Mouse (Mus musculus): Measurements from ENCODE around the gene Hoxa6. TPM values are rescaled to one million over a fixed set of nuclear protein-coding genes. Genes with fewer than 3 reads are reported as not detected.

Hoxa6 gene
- polyA plus RNA-seq, 1 experiment from 2014 or later, result 3.1 TPM

DNA sequence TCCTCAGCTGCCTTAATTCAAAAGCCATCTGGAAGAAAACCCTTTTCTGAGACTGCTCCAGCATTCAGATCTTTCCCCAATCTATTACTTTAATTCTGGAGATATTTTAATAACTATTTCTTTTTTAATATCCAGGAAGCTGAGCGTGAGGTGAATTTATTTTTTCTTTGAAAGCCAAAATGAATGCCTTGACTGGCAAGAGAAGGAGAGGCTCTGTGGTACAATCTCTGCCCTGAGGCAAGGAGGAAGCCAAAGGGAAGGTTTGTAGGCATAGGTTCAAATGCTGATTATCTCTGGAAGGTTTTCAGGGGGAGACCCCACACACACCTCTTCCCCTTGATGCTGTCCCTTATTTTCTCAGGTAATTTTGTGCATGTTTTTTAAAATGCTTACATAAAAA is 41.3 kb downstream of the Hoxa6 start:
- H3K27ac ChIP-seq, result no peak overlapping the region
- peaks cover 14% of the 10 kb centered on the region; the same call in 1 of the 2 replicates for H3K36me3 ChIP-seq
- peaks cover 73% of the 10 kb centered on the region for H3K4me1 ChIP-seq (replicated peaks)
- ATAC-seq (ENCODE audit: insufficient number of reproducible peaks, insufficient read depth, low FRiP score, low TSS enrichment, low read depth), result no peak
- peaks cover 88% of the 10 kb centered on the region for H3K27me3 ChIP-seq
- WGBS, result 31% methylated on average over 1 of the region's 1 CpGs
- H3K4me3 ChIP-seq (replicated peaks), result no peak overlapping the region
- H3K9ac ChIP-seq (replicated peaks), result no peak overlapping the region
- no peak overlapping the region for H3K4me2 ChIP-seq
- no peaks in the 10 kb centered on the region for H3K9me3 ChIP-seq

DNA sequence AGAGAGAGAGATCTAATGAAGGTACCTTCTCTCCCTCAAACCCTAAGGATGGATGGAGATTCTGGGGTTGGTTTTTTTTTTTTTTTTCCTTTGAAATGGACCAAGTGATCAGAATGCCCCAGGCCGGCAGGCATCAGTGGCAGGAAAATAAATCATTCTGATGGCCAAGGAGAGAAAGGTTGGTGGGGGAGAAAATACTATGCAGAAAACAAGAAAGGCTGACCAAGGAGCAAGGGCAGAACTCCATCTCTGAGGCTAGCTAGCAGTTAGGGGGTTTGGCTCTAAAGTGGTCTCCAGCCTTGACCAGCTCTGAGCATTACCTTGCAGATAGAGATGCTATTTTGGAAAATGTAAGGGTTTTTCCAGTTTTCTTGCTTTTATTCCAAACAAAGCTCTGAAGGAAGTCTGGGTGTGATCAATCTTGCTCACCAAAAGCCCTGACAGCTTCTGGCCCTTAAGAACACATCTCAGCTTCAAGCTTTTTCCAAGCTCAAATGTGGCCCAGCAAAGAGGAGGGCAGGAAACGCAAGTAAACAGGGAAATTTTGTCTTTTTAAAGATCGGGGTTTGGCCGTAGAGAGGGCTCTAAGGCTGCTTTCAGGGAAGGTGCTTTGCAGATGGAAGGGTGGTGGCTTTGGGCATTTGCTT is 42.0 kb downstream of the Hoxa6 start:
- 12% methylated on average over 4 of the region's 4 CpGs for WGBS
- Histone ChIP-seq H3K9me3 (no peaks in the 10 kb centered on the region), H3K36me3 (peaks cover 14% of the 10 kb centered on the region; the same call in 1 of the 2 replicates), H3K4me2 (0 out of 2 replicates have a peak overlapping the region, but pooled peaks have one; percentile 64), H3K4me1 (replicated peaks) (peaks cover 72% of the 10 kb centered on the region), H3K27me3 (peaks cover 86% of the 10 kb centered on the region), H3K4me3 (replicated peaks) (no peak overlapping the region), H3K9ac (replicated peaks) (no peak overlapping the region), H3K27ac (no peak overlapping the region)
- ATAC-seq (ENCODE audit: insufficient number of reproducible peaks, insufficient read depth, low FRiP score, low TSS enrichment, low read depth), result no peak

DNA sequence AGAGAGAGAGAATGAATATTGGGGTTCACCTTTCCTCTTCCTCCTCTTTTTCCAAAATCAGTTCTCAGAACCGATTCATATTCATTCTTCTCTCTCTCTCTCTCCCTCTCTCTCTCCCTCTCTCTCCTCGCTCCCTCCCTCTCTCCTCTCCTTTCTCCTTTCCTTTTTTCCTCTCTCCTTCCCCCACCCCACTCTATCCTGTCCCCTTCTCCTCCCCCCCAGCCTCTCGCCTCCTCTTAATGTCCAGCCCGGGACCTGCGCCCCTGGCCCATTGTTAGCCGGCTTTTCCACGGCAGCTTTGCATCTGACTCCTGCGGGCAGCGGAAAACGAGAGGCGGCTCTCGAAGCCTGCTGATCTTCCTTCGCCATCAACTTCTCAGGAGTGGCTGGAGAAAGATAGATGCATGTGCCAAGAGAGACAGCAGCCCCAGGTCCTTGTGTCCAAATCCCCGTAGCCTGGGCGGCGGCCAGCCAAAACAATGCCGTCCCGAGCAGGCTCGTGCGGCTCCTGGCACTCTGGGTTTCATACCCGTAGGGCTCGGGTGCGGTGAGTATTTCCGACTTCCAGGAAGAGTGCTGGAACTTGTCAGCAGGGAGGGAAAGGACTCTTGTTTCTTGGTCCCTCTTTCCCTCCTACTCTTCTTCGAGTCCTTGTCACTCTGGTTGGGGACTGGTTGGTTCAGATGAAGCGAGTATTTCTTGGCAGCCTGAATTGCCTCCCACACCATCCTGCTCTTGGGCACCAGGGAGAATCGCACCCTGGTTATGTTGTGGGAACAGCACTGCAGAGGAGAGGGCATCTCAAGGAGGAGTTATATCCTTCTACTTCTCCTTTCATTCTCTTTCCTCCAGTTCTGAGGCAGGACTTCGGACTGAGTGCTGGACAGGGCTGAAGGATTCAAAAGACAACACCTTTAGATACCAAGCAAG is 42.8 kb downstream of the Hoxa6 start:
- no peak overlapping the region for H3K27ac ChIP-seq
- H3K4me3 ChIP-seq (replicated peaks), result peak overlapping the region; percentile 37
- peak overlapping the region; percentile 64 for H3K4me2 ChIP-seq
- no peaks in the 10 kb centered on the region for H3K9me3 ChIP-seq
- H3K36me3 ChIP-seq, result peaks cover 14% of the 10 kb centered on the region; the same call in 1 of the 2 replicates
- H3K4me1 ChIP-seq (replicated peaks), result peaks cover 71% of the 10 kb centered on the region
- H3K27me3 ChIP-seq, result peaks cover 78% of the 10 kb centered on the region
- H3K9ac ChIP-seq (replicated peaks), result 0 out of 2 replicates have a peak overlapping the region, but pooled peaks have one; percentile 35
- no peak for ATAC-seq (ENCODE audit: insufficient number of reproducible peaks, insufficient read depth, low FRiP score, low TSS enrichment, low read depth)
- WGBS, result 3% methylated on average over 28 of the region's 28 CpGs

DNA sequence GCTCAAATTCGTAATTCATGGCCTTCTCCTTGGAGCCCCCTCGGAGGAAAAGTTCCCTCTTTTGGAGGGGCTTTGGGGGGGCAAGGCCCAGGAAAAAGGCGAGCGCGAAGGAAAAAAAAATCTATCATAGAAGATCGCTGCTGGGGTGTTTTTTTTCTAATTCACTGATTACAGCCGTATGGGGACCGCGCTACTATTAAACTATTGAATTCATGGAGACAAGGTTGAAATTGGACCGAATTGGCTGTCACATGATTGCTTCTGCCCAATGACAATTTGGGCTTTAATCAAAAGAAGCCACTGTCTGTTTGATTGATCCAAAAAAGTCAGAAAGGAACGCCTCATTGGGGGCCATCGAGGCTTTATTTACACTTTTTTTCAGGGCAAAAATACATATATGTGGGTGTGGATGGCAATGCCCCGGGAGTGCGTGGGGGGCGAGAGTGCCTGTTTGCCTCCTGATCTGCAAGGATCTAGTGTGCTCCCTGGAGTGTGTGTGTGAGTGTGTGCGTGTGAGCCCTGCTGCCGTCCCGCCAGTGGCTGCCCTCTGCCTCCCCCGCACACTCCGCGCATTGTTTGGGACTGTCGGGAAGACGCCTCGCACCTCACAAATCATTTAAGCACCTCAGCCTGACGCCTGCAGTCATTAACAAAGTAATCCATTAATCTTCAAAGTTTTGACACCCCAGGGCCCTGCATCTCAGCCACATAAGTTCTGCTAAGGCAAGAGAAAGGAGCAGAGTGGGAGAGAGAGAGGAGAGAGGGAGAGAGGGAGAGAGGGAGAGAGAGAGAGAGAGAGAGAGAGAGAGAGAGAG is 43.7 kb downstream of the Hoxa6 start, which contains the start of gene Hoxa2:
Gene Hoxa2, minus strand, starts transcription at position 206 of the 815 bp plus-strand sequence.
- no peak for ATAC-seq (ENCODE audit: insufficient number of reproducible peaks, insufficient read depth, low FRiP score, low TSS enrichment, low read depth)
- peak within 1 kb of the TSS; percentile 37 for H3K4me3 ChIP-seq (replicated peaks)
- peaks cover 6% of the 10 kb centered on the region; the same call in 1 of the 2 replicates for H3K36me3 ChIP-seq
- H3K9me3 ChIP-seq, result no peaks in the 10 kb centered on the region
- H3K4me1 ChIP-seq (replicated peaks), result peaks cover 71% of the 10 kb centered on the region
- peak within 1 kb of the TSS; percentile 64 for H3K4me2 ChIP-seq
- H3K27ac ChIP-seq, result peak within 1 kb of the TSS; percentile 51; the same call in 1 of the 2 replicates
- under 1% methylated on average over 25 of the region's 25 CpGs for WGBS
- H3K9ac ChIP-seq (replicated peaks), result peak within 1 kb of the TSS; percentile 59
- peaks cover 78% of the 10 kb centered on the region for H3K27me3 ChIP-seq

DNA sequence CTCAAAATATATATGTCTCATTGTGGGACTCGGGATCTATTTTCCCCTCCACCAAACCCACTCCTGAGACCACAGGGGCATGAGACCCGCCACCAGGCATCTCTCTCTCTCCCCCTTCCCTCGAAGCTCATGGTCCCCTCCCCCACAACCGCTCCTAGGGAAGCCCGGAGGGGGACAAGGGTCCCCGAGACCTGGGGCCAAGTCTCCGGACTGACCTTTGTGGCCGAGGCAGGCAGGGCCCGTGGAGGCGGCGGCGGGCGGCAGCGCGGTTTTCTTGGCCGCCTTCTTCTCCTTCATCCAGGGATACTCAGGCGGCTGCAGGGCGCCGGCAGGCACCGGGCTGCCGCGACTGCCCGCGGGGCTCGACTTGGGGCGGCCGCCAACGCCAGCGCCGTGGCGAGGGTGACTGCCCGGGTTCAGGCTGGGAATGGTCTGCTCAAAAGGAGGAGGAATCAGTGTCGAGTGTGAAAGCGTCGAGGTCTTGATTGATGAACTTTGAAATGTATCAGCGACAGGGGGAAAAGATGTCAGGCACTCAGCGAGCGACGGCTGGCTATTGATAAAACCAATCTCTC is 44.4 kb downstream of the Hoxa6 start:
- Histone ChIP-seq H3K4me1 (replicated peaks) (peaks cover 75% of the 10 kb centered on the region), H3K4me3 (replicated peaks) (peak overlapping the region; percentile 37), H3K36me3 (0 out of 2 replicates have a peak, but pooled peaks cover 2% of the 10 kb centered on the region), H3K4me2 (peak overlapping the region; percentile 64), H3K27ac (peak overlapping the region; percentile 51; the same call in 1 of the 2 replicates), H3K9ac (replicated peaks) (peak overlapping the region; percentile 59), H3K27me3 (peaks cover 81% of the 10 kb centered on the region), H3K9me3 (no peaks in the 10 kb centered on the region)
- under 1% methylated on average over 39 of the region's 39 CpGs for WGBS
- no peak for ATAC-seq (ENCODE audit: insufficient number of reproducible peaks, insufficient read depth, low FRiP score, low TSS enrichment, low read depth)

DNA sequence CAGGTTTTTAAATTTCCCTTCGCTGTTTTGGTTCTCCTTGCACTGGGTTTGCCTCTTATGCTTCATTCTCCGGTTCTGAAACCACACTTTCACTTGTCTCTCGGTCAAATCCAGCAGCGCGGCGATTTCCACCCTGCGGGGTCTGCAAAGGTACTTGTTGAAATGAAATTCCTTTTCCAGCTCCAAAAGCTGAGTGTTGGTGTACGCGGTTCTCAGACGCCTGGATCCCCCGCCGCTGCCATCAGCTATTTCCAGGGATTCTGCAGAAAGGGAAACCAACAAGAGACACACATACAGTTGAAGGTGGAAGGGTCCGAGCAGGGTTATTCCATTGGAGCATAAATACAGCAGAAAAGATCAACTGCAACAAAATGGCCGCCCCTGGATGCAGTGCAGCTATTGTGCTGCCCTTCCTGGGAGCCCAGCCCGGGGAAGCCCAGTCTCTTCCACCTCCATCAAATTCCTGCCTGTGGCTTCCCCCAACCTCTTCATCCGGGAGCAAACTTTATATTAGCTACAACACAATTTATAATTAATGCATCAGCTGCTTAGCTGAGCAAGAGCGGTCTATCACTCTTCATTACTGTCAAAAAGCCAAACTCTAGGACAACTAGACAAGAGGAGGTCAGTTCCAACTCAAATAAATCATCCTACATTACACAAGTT is 45.0 kb downstream of the Hoxa6 start:
- Histone ChIP-seq H3K36me3 (no peaks in the 10 kb centered on the region), H3K4me2 (peak overlapping the region; percentile 64), H3K4me1 (replicated peaks) (peaks cover 73% of the 10 kb centered on the region)

DNA sequence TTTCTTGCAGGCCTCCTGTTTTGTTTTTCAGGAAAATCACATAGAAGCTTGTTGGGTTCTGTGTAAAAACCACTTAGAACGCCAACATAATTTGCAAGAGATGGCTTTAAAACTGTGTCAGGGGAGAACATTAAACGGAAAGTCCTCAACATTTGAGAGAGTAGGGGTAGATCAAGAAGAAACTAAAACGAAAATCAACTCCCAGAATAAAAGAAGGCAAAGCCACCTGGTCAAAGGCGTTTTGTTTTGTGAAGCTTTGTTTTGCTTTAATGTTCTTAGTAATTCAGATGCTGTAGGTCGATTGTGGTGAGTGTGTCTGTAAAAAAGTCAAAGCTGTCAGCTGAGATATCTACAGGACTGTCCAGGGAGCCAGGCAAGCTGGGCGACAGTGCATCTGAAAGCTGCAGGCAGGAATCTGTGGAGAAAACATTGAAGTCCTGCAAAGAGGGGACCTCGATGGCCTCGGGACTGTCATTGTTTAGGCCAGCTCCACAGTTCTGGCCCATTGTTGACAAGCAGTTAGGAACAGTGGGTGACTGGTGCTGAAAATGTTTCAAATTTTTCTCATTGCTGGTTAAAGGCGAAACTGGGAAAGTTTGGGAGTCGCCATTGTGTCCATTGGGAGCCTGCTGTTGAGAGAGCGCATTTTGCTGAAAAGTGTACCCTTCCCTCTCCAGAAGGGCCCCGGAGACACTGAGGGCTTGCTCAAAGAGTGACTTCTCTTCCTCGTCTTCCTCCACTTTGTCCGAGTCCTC is 45.7 kb downstream of the Hoxa6 start:
- Histone ChIP-seq H3K9me3 (no peaks in the 10 kb centered on the region), H3K27ac (peak overlapping the region; percentile 51; the same call in 1 of the 2 replicates), H3K36me3 (no peaks in the 10 kb centered on the region), H3K27me3 (peaks cover 79% of the 10 kb centered on the region), H3K4me2 (peak overlapping the region; percentile 64), H3K4me1 (replicated peaks) (peaks cover 69% of the 10 kb centered on the region), H3K4me3 (replicated peaks) (peak overlapping the region; percentile 37), H3K9ac (replicated peaks) (no peak overlapping the region)
- ATAC-seq (ENCODE audit: insufficient number of reproducible peaks, insufficient read depth, low FRiP score, low TSS enrichment, low read depth), result no peak
- 20% methylated on average over 14 of the region's 14 CpGs for WGBS

More for the DNA sequence above, 45.0 kb downstream of the Hoxa6 start:
- peak overlapping the region; percentile 51; the same call in 1 of the 2 replicates for H3K27ac ChIP-seq
- 0 out of 2 replicates have a peak overlapping the region, but pooled peaks have one; percentile 40 for H3K9ac ChIP-seq (replicated peaks)
- ATAC-seq (ENCODE audit: insufficient number of reproducible peaks, insufficient read depth, low FRiP score, low TSS enrichment, low read depth), result no peak
- H3K27me3 ChIP-seq, result peaks cover 80% of the 10 kb centered on the region
- H3K9me3 ChIP-seq, result no peaks in the 10 kb centered on the region
- H3K4me3 ChIP-seq (replicated peaks), result peak overlapping the region; percentile 37
- 6% methylated on average over 17 of the region's 17 CpGs for WGBS

DNA sequence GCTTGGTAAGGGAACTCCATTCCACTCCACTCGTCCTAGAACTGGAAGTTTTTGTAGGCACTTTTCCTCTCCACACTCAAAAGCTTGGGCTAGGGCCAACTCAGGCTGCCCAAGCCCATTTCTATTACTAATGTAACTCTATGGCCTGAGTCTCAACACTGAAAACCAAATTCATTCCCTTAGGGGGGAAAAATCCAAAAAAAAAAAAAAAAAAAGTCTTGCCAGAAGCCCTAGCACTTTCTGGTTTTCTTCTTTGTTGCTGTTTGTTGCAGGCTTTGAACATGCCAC is 46.5 kb downstream of the Hoxa6 start:
- no peaks in the 10 kb centered on the region for H3K36me3 ChIP-seq
- 33% methylated on average over 1 of the region's 1 CpGs for WGBS
- no peak for ATAC-seq (ENCODE audit: insufficient number of reproducible peaks, insufficient read depth, low FRiP score, low TSS enrichment, low read depth)
- H3K9me3 ChIP-seq, result no peaks in the 10 kb centered on the region
- no peak overlapping the region for H3K4me3 ChIP-seq (replicated peaks)
- no peak overlapping the region for H3K4me2 ChIP-seq
- H3K9ac ChIP-seq (replicated peaks), result no peak overlapping the region
- H3K27me3 ChIP-seq, result peaks cover 79% of the 10 kb centered on the region
- H3K27ac ChIP-seq, result no peak overlapping the region
- peaks cover 69% of the 10 kb centered on the region for H3K4me1 ChIP-seq (replicated peaks)

DNA sequence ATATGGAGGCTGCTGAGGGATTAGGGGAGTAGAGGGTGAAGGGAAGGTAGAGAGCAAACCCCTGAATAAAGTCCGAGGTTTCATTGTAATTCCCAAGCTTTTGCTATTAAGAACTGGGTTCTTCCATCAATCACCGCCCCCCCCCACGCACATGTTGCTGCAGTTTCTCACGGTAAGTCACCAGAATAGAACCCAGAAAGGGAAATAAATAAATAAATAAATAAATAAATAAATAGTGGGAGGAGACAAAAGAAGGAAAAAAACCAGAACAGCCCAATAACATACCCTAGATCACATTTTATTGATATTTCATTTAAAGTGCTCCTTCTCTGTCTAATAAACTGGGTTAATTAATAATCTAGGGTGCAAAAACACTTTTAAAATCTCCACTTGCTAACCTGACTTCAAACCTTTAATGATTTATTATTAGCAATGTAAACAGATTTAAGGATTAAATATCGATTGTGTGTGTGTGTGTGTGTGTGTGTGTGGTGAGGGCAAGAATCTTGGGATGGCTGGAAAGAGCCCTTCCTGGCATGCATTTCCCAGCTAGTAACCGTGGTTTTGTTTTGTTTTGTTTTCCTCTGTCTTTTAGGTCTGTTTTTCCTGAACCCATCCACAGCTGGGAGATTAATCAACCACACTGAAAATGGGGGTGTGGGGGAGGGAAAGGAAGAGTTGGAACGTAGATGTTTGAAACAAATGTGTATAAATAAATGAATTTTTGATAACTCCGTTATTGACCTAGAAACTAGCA is 47.0 kb downstream of the Hoxa6 start:
- Histone ChIP-seq H3K27me3 (peaks cover 79% of the 10 kb centered on the region), H3K4me2 (peak overlapping the region; percentile 100), H3K4me1 (replicated peaks) (peaks cover 66% of the 10 kb centered on the region), H3K27ac (peak overlapping the region; percentile 72; the same call in 1 of the 2 replicates), H3K9me3 (no peaks in the 10 kb centered on the region), H3K9ac (replicated peaks) (no peak overlapping the region), H3K4me3 (replicated peaks) (no peak overlapping the region), H3K36me3 (no peaks in the 10 kb centered on the region)
- ATAC-seq (ENCODE audit: insufficient number of reproducible peaks, insufficient read depth, low FRiP score, low TSS enrichment, low read depth), result no peak
- WGBS, result 10% methylated on average over 8 of the region's 8 CpGs
